Mouse (Mus musculus): ENCODE measurements around the gene Actn1.
"Not testable (repeated sequence)": the region's sequence is repeated elsewhere in the genome, so short reads cannot be mapped to it uniquely, and the experiment has no call there.

Actn1 gene

GRCm38 (mm10) chr12:80260056-80260743 lies at the start of gene Actn1:
TSS of gene Actn1 (minus strand) at chr12:80260371.
- DNase-seq (ENCODE audit: low read depth): peak; percentile 58

DNA sequence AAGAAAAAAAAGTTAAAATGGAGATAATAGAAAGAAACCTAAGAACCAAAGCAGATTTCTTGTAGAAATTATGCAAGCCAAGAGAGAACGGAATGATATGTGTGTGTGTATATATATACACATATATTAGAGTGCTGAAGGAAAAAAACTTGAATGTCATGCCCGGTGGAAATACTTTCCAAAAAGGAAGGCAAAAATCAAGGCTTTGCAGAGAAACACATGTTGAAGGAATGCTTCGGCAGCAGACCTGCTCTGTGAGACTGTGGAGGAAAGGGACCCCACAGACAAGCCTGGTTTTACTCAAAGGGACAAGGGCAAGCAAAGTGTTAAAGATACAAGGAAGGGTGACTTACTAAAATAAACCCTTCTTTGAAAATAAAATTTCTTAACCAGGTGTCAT lies 47.4 kb upstream of the Actn1 start:
- no peak for DNase-seq (ENCODE audit: low read depth)

DNA sequence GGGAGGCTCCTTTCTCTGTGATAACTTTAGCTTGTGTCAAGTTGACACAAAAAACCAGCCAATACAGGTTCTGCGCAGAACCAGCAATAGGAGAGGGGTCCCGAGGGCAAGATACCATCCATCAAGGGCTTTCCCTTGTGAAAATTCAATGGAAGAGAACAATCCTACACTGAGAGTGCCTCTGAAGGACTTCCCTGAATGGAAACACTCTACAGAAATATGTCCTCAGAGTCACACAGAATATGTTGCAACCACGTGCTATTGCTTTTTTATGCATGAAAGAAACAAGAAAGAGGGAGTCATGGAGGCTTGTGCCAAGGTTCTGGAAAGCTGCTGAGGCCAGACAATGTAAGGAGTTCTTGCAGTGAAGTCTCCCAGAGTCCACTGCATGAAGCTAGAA lies 44.3 kb upstream of the Actn1 start:
- DNase-seq (ENCODE audit: low read depth): no peak

DNA sequence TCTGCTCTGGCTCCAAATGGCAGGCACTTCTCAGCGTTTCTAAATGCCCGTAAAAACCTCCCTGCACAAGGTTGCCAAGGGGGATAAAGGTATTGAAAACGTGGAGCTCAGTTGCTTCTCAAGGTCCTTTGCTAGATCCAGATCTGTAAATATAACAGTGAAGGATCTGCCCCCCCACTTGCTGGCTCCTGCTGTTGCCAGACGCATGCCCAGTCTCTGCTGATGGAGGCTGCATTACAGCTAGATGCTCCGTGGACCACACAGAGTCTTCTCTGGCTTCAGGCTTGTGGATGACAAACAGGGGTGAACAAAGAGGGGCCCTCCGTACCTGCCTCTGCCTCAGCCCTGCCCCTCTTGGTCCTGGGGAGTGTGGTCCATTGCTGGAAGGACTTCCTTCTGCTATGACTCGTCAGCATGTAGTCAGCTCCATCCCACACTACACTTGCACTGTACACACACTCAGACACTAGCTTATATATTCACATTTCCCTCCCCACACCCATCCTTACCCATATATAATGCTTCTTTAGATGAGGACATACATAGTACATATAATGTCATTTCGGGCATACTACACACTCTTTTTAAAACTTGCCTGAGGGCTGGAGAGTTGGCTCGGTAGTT lies 40.8 kb upstream of the Actn1 start:
- no peak for DNase-seq (ENCODE audit: low read depth)

- no peak for DNase-seq (ENCODE audit: low read depth)
Observed at GRCm38 (mm10) chr12:80298714-80299113, 38.5 kb upstream of the Actn1 start.

- no peak for DNase-seq (ENCODE audit: low read depth)
Observed at GRCm38 (mm10) chr12:80291895-80292435, 31.8 kb upstream of the Actn1 start.

DNA sequence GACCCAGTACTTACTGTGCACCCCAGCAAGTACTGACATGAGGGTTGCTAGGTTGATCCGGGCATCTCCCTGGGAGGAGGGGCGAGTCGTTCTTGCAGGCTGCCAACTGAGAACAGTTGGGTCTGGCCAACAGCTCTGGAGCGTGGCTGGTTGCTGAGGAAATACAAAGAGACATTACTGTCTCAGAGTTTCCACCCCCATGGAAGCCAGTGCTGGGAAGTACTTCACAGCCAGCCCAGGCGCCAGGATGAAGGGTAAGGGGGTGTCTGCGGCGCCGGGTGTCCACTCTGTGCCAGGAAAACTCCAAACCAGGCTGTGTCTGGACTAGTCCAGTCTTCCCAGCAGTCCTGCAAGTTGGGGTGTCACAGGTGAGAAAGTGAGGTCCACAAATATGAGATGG lies 30.8 kb upstream of the Actn1 start:
- DNase-seq (ENCODE audit: low read depth): no peak

- DNase-seq (ENCODE audit: low read depth): no peak
Observed at GRCm38 (mm10) chr12:80290483-80290882, 30.3 kb upstream of the Actn1 start.

DNA sequence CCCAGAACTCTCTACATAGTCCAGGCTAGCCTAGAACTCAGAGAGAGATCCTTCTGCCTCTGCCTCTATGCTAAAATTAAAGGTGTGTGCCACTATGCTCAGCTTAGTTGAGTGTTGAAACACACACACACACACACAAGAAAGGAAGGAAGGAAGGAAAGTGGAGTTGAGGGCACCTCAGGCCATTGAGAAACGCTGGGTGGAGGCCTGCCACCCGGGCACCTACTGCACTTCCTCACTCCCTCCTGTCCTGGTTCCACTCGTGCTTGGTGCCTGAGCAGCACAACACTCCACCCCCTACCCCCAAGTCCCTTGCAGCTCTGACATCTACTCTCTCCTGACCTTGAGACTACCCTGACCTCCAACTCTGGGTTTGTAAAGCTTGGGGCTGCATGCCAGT lies 29.6 kb upstream of the Actn1 start:
- no peak for DNase-seq (ENCODE audit: low read depth)

- no peak for DNase-seq (ENCODE audit: low read depth)
Observed at GRCm38 (mm10) chr12:80285890-80286289, 25.7 kb upstream of the Actn1 start.

GRCm38 (mm10) chr12:80284251-80284650 lies 24.1 kb upstream of the Actn1 start:
- not testable (repeated sequence) for DNase-seq (ENCODE audit: low read depth)

GRCm38 (mm10) chr12:80278866-80279265 lies 18.7 kb upstream of the Actn1 start:
- no peak for DNase-seq (ENCODE audit: low read depth)

DNA sequence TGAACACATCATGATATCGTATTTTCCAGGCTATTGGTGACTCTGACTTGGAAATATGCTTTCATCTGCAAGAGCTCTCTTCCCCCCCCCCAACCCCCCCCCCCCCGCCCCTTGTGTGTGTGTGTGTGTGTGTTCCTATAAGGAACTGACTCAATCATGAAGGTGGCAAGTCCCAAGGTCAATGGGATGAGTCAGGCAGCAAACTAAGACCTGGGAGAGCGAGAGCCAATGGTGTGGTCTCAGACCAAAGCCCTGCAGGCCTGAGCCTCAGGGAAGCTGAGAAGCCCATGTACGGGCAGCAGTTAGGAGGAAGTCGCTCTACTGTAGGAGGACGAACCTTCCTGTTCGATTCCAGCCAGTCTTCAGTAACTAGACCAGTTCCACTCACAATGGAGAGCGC lies 17.3 kb upstream of the Actn1 start:
- no peak for DNase-seq (ENCODE audit: low read depth)

- DNase-seq (ENCODE audit: low read depth): no peak
Observed at GRCm38 (mm10) chr12:80275187-80275820, 15.1 kb upstream of the Actn1 start.

GRCm38 (mm10) chr12:80273020-80273686 lies 13.0 kb upstream of the Actn1 start:
- no peak for DNase-seq (ENCODE audit: low read depth)

- DNase-seq (ENCODE audit: low read depth): no peak
Observed at GRCm38 (mm10) chr12:80271806-80272205, 11.6 kb upstream of the Actn1 start.

DNA sequence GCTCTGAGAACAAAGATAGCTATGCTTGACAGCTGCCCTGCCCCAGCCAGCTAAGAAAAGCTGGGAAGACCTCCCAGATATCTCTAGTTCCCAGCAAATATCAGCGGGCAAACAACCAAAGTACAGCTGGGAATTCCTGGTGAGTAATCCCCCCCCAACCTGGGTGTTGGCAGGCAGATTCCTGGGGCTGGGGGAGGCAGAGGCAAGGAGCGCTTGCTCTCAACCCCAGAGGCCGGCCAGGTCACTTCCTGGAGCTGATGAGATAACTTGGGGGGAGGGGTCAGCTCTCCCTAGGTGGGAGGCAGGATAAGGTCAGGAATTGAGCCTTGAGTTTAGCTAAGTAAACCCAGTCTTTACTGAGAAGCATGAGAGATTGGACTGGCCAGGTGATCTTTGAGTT lies 10.8 kb upstream of the Actn1 start:
- DNase-seq (ENCODE audit: low read depth): no peak

DNA sequence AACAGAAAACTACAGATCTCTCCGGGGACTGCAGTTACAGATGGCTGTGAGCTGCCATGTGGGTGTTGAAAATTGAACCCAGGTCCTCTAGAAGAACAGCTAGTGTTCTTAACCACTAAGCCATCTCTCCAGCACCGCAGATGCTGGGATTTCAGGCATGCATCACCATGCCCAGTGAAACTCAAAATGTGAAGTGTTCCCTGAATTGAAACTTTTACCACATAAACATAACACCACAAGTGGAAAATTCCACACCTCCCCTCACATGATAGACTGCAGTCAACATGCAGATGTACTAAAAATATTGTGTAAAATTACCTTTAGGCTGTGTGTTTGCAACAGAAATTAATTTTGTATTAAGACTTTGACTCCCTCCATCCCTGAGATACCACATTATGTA lies 9.1 kb upstream of the Actn1 start:
- DNase-seq (ENCODE audit: low read depth): no peak

DNA sequence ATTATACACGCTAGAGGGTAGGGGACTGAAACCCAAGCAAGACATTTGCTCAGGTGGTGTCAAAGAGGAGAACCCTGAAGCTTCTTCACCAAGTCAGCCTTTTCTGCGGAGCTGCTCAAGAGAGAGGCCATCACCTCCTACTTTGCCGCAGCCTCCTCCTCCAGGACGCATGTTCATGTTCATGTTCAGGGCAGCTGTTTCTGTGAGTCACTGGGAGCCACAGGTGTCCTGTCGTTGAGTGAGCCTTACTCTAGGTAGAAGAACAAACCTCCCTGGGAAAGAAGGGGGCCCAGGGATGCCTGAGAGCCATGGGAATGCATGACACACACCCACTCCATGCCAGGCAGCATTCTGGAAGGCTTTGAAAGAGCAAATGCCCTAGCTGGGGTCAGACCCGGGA lies 7.8 kb upstream of the Actn1 start:
- DNase-seq (ENCODE audit: low read depth): no peak

DNA sequence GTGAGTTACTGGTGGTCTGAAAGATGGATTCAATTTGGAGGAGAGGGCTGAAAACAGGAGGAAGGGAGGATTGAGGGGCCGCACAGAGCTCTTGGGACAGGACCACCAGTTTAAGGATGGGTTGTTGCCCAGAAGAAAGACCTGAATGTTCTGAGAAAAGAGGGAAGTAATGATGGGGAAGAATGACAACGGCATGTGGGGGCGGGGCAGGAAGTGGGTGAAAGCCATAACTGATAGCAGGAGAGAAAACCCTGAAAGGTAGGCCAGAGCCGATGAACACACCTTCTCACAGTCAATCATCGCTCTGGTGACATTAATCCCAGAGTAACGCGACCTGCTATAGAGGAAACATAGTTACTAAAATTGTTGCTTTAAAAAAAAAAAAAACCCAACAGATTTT lies 4.2 kb upstream of the Actn1 start:
- not testable (repeated sequence) for DNase-seq (ENCODE audit: low read depth)

GRCm38 (mm10) chr12:80260744-80261695 lies 849 bp upstream of the Actn1 start:
- no peak for DNase-seq (ENCODE audit: low read depth)
